8 mouse cellular contexts compared by ENCODE assay signal in the genomic region with DNA sequence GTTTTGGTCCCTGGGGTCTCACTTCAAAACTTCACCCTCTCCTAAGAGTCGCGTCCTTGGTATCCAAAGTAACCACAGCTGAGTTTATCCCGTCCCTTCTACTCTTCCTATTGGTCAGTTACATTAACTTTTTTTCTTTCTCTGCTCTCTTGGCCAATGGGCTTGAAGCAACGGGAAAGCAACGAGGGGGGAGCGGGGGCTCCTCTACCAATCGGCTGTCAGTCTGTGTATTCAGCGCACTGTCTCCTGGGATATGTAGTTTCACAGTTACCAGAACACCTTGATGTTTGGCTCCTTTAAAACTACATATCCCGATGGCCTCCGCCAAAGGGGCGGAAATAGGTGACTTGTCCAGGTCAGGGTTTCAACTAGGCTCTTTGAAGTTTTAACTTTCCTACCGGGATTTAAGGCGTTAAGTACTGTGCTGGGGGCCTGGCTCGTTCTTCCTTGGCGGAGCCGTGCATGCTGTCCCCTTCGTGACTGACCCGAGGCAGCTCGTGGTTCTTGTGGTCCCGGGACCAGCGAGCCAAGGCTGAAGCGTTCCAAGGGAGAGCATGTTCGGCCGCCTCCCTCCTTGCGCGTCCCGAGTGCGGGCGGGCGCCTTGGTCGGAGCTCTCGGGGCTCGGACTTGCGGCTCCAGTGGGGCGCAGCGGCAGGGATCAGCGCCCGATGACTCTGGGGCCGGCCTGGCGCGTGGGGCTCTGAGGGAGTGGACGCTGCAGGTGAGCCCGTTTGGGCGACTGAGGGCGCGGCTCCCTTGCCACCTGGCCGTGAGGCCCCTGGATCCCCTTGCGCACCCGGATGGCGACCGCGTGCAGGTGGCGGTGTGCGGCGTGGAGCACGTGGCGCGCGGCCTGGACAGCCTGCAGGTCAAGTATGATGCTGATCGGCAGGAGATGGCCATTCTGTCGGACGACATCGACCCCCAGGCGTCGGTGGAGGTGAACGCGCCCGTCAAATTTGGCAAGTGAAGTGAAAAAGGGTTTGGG. TPM values are rescaled to one million over a fixed set of nuclear protein-coding genes. Genes with fewer than 3 reads are reported as not detected.
DNase-seq lines count a peak whose midpoint lies in the region; ATAC-seq and TF ChIP-seq lines count a peak whose summit lies in the region.

Gene Ccdc146, minus strand, starts transcription at position 64 of the 989 bp plus-strand sequence.
Gene Fam185a, plus strand, starts transcription at position 345 of the 989 bp plus-strand sequence.

- dilution Hi-C loops in CH12.LX (cut with MboI; ENCODE audit: extremely low pct_ligation_motif_present, extremely low pct_unique_long_range_greater_than_20kb, low sequenced_read_pairs): no loop called here

- TF ChIP-seq EP300 in CH12.LX (IDR thresholded peaks at IDR 0.05; ENCODE audit: low read length): no peak

- peak within 1 kb of the TSS; percentile 81 to 99 (median 91) for H3K4me3 ChIP-seq in CH12.LX (replicated peaks in 1 of 3; ENCODE audit: low read depth in 2 of 3, low read length in 2 of 3, poor library complexity in 1 of 3)
- peak within 1 kb of the TSS; percentile 75 for H3K4me3 ChIP-seq in forebrain, embryonic 11.5 days (ENCODE audit: low read depth, low read length)
- peak within 1 kb of the TSS; percentile 80 for H3K4me3 ChIP-seq in heart, embryonic 16.5 days (ENCODE audit: low read length)
- H3K4me3 ChIP-seq in liver, embryonic 15.5 days (replicated peaks): peak within 1 kb of the TSS; percentile 83
- H3K4me3 ChIP-seq in neural tube, embryonic 12.5 days: peak within 1 kb of the TSS; percentile 77

- in situ Hi-C loops in CH12.LX (cut with MboI; ENCODE audit: low pct_ligation_motif_present, low pct_unique_long_range_greater_than_20kb, low sequenced_read_pairs): loop anchor here (5.0 to 25.0 kb wide), 4 partner anchors 93 to 388 kb away; no protein-coding TSS in a partner anchor

- no peaks in the 10 kb centered on the region for H3K27me3 ChIP-seq in CH12.LX (replicated peaks)
- no peaks in the 10 kb centered on the region for H3K27me3 ChIP-seq in forebrain, embryonic 11.5 days (ENCODE audit: control insufficient read depth, insufficient read depth, low read length)
- peaks cover 2% of the 10 kb centered on the region; the same call in 1 of the 2 replicates for H3K27me3 ChIP-seq in heart, embryonic 16.5 days (ENCODE audit: control insufficient read depth, insufficient read depth, low read length)
- H3K27me3 ChIP-seq in liver, embryonic 15.5 days: no peaks in the 10 kb centered on the region
- H3K27me3 ChIP-seq in neural tube, embryonic 12.5 days (replicated peaks): no peaks in the 10 kb centered on the region

- peak within 1 kb of the TSS; percentile 99 for H3K4me2 ChIP-seq in CH12.LX (ENCODE audit: insufficient read depth, low read depth, poor library complexity, severe bottlenecking)
- H3K4me2 ChIP-seq in forebrain, embryonic 11.5 days (ENCODE audit: low read depth, low read length, severe bottlenecking): peak within 1 kb of the TSS; percentile 92
- peak within 1 kb of the TSS; percentile 98 for H3K4me2 ChIP-seq in heart, embryonic 16.5 days (ENCODE audit: low read depth, low read length)
- peak within 1 kb of the TSS; percentile 94 for H3K4me2 ChIP-seq in liver, embryonic 15.5 days
- peak within 1 kb of the TSS; percentile 98 for H3K4me2 ChIP-seq in neural tube, embryonic 12.5 days (replicated peaks)

- H3K36me3 ChIP-seq in CH12.LX (replicated peaks in 1 of 2; ENCODE audit: control insufficient read depth in 1 of 2, insufficient read depth in 1 of 2, low read length in 1 of 2): peaks cover 3 to 6% of the 10 kb centered on the region in 2 experiments
- no peaks in the 10 kb centered on the region for H3K36me3 ChIP-seq in forebrain, embryonic 11.5 days (ENCODE audit: control insufficient read depth, insufficient read depth, low read length)
- no peaks in the 10 kb centered on the region for H3K36me3 ChIP-seq in heart, embryonic 16.5 days (ENCODE audit: control insufficient read depth, insufficient read depth)
- no peaks in the 10 kb centered on the region for H3K36me3 ChIP-seq in liver, embryonic 15.5 days (replicated peaks)
- H3K36me3 ChIP-seq in neural tube, embryonic 12.5 days: no peaks in the 10 kb centered on the region

- peak; percentile 100 for ATAC-seq in forebrain, embryonic 11.5 days (replicated peaks; ENCODE audit: low FRiP score)
- peak; percentile 100 for ATAC-seq in heart, embryonic 16.5 days (replicated peaks; ENCODE audit: extremely low read depth, insufficient read depth, low FRiP score)
- ATAC-seq in liver, embryonic 15.5 days (ENCODE audit: insufficient read depth): peak; percentile 99
- ATAC-seq in neural tube, embryonic 12.5 days (ENCODE audit: low FRiP score, low read depth): peak; percentile 100

- peaks cover 4 to 18% of the 10 kb centered on the region in 2 experiments for H3K4me1 ChIP-seq in CH12.LX (ENCODE audit: control insufficient read depth in 1 of 2, insufficient read depth in 2 of 2)
- H3K4me1 ChIP-seq in forebrain, embryonic 11.5 days (replicated peaks; ENCODE audit: control insufficient read depth, insufficient read depth, low read length): peaks cover 4% of the 10 kb centered on the region; the same call in 1 of the 2 replicates
- peaks cover 14% of the 10 kb centered on the region for H3K4me1 ChIP-seq in heart, embryonic 16.5 days (ENCODE audit: control insufficient read depth, insufficient read depth, low read length)
- H3K4me1 ChIP-seq in liver, embryonic 15.5 days (replicated peaks): peaks cover 28% of the 10 kb centered on the region
- peaks cover 5% of the 10 kb centered on the region; the same call in 1 of the 2 replicates for H3K4me1 ChIP-seq in neural tube, embryonic 12.5 days

- H3K27ac ChIP-seq in CH12.LX (ENCODE audit: insufficient read depth, low read depth): peak within 1 kb of the TSS; percentile 18
- no peak within 1 kb of the TSS for H3K27ac ChIP-seq in forebrain, embryonic 11.5 days (ENCODE audit: low read depth, low read length)
- peak within 1 kb of the TSS; percentile 39 for H3K27ac ChIP-seq in heart, embryonic 16.5 days (ENCODE audit: low read length)
- peak within 1 kb of the TSS; percentile 71 for H3K27ac ChIP-seq in liver, embryonic 15.5 days (replicated peaks)
- no peak within 1 kb of the TSS for H3K27ac ChIP-seq in neural tube, embryonic 12.5 days

- H3K9me3 ChIP-seq in CH12.LX (replicated peaks; ENCODE audit: low read length): no peaks in the 10 kb centered on the region
- no peaks in the 10 kb centered on the region for H3K9me3 ChIP-seq in forebrain, embryonic 11.5 days (ENCODE audit: control insufficient read depth, low read length)
- no peaks in the 10 kb centered on the region for H3K9me3 ChIP-seq in heart, embryonic 16.5 days (replicated peaks; ENCODE audit: control insufficient read depth, low read length)
- H3K9me3 ChIP-seq in liver, embryonic 15.5 days (replicated peaks): no peaks in the 10 kb centered on the region
- H3K9me3 ChIP-seq in neural tube, embryonic 12.5 days: no peaks in the 10 kb centered on the region

- peaks cover 21% of the 10 kb centered on the region for H3K79me2 ChIP-seq in CH12.LX (replicated peaks; ENCODE audit: control insufficient read depth, extremely low read depth, insufficient read depth, poor library complexity, severe bottlenecking)

- WGBS in forebrain, embryonic 11.5 days: under 1% methylated on average over 68 of the region's 68 CpGs
- under 1% methylated on average over 68 of the region's 68 CpGs for WGBS in heart, embryonic 16.5 days
- under 1% methylated on average over 67 of the region's 68 CpGs for WGBS in liver, embryonic 15.5 days (ENCODE audit: insufficient replicate concordance)
- under 1% methylated on average over 68 of the region's 68 CpGs for WGBS in neural tube, embryonic 12.5 days

- peak within 1 kb of the TSS; percentile 68 for H3K9ac ChIP-seq in CH12.LX (ENCODE audit: insufficient read depth, low read depth)
- H3K9ac ChIP-seq in forebrain, embryonic 11.5 days (ENCODE audit: low read length): peak within 1 kb of the TSS; percentile 66
- peak within 1 kb of the TSS; percentile 83 for H3K9ac ChIP-seq in heart, embryonic 16.5 days (ENCODE audit: low read length)
- H3K9ac ChIP-seq in liver, embryonic 15.5 days: peak within 1 kb of the TSS; percentile 72
- peak within 1 kb of the TSS; percentile 74 for H3K9ac ChIP-seq in neural tube, embryonic 12.5 days

- peak; percentile 99 for DNase-seq in CH12.LX (ENCODE audit: extremely low read depth)
- DNase-seq in c-Kit-positive CD71-positive TER-119-negative erythroid progenitor cells, embryonic 14.5 days (ENCODE audit: low read depth): peak; percentile 93
- peak; percentile 94 for DNase-seq in forebrain, embryonic 11.5 days (ENCODE audit: low spot score)
- peak; percentile 97 to 99 for DNase-seq in kidney, postnatal 36 days
- DNase-seq in telencephalon, adult 2 months (ENCODE audit: low read depth, low spot score): peak; percentile 98

- no peak for TF ChIP-seq CTCF in CH12.LX (conservative IDR thresholded peaks at IDR 0.05 in 1 of 2, IDR thresholded peaks at IDR 0.05 in 1 of 2; ENCODE audit: low read depth in 2 of 2, low read length in 2 of 2)

- TF ChIP-seq RAD21 in CH12.LX (IDR thresholded peaks at IDR 0.05; ENCODE audit: low read depth, low read length): no peak

- peak; percentile 65 for TF ChIP-seq POLR2A in CH12.LX (IDR thresholded peaks at IDR 0.05; ENCODE audit: low read depth, low read length)

TF ChIP-seq in CH12.LX, 34 proteins besides CTCF, POLR2A, EP300 and RAD21 (continues in another document):
- TF ChIP-seq KAT2A (IDR thresholded peaks at IDR 0.05; ENCODE audit: insufficient replicate concordance, low read length): peak; percentile 99
- TF ChIP-seq NRF1 (IDR thresholded peaks at IDR 0.05; ENCODE audit: low read depth, low read length): 0 out of 2 replicates have a peak, but pooled peaks have one; percentile 30
- peak; percentile 97 for TF ChIP-seq CHD2 (IDR thresholded peaks at IDR 0.05; ENCODE audit: low read length)
- no peak for TF ChIP-seq MAFK (IDR thresholded peaks at IDR 0.05; ENCODE audit: insufficient replicate concordance, low read length)

RNA-seq across cellular contexts. Expression of gene Ccdc146, which starts in this region (rescaled TPM):
- total RNA-seq in CH12.LX (2012; rRNA removed) (not detected in 2 replicates), CH12.LX (2014; rRNA removed) (0.17 and 0.27 TPM in 2 replicates)
- polyA plus RNA-seq in CH12.LX (2012; ENCODE audit: insufficient read length, low read depth): 0.21 and 0.57 TPM in 2 replicates
- polyA plus RNA-seq in forebrain, embryonic 11.5 days (2014; fragmentation: Nextera tagmentation; extraction: Ambion mirVana): 0.36 TPM in 1 of 2 replicates, not detected in the other
- polyA plus RNA-seq in heart, embryonic 16.5 days (2015; fragmentation: Nextera tagmentation; extraction: Ambion mirVana): 3.1 and 3.3 TPM in 2 replicates
- not detected in 2 replicates for polyA plus RNA-seq in liver, embryonic 15.5 days (2015; fragmentation: Nextera tagmentation; extraction: Ambion mirVana)
- polyA plus RNA-seq in neural tube, embryonic 12.5 days (2016; fragmentation: Nextera tagmentation; extraction: Ambion mirVana): 0.09 and 0.30 TPM in 2 replicates

RNA-seq across cellular contexts. Expression of gene Fam185a, which starts in this region (rescaled TPM):
- total RNA-seq in CH12.LX (2012; rRNA removed) (16.0 and 16.1 TPM in 2 replicates), CH12.LX (2014; rRNA removed) (30.6 and 32.1 TPM in 2 replicates)
- 12.5 and 13.4 TPM in 2 replicates for polyA plus RNA-seq in CH12.LX (2012; ENCODE audit: insufficient read length, low read depth)
- polyA plus RNA-seq in forebrain, embryonic 11.5 days (2014; fragmentation: Nextera tagmentation; extraction: Ambion mirVana): 4.8 and 5.2 TPM in 2 replicates
- polyA plus RNA-seq in heart, embryonic 16.5 days (2015; fragmentation: Nextera tagmentation; extraction: Ambion mirVana): 9.1 and 9.5 TPM in 2 replicates
- 2.7 and 3.0 TPM in 2 replicates for polyA plus RNA-seq in liver, embryonic 15.5 days (2015; fragmentation: Nextera tagmentation; extraction: Ambion mirVana)
- 5.4 and 5.5 TPM in 2 replicates for polyA plus RNA-seq in neural tube, embryonic 12.5 days (2016; fragmentation: Nextera tagmentation; extraction: Ambion mirVana)

Comparison
In these comparisons a context has a peak if more than half of its experiments do, and no peak if none do; other contexts are left out.
1. H3K27ac ChIP-seq: peak in CH12.LX (single experiment), heart, embryonic 16.5 days (single experiment) and liver, embryonic 15.5 days (single experiment); none in forebrain, embryonic 11.5 days (single experiment) and neural tube, embryonic 12.5 days (single experiment).
2. Peak in every context shown above with its lines, with median percentiles within 50 percentile points of each other: DNase-seq, H3K4me2 ChIP-seq, H3K4me3 ChIP-seq, H3K9ac ChIP-seq and ATAC-seq.